Mouse (Mus musculus) ES-Bruce4 (cell line): ENCODE measurements around the gene Abhd17b. TPM values are rescaled to one million over a fixed set of nuclear protein-coding genes. Genes with fewer than 3 reads are reported as not detected.
"Not testable (repeated sequence)": the region's sequence is repeated elsewhere in the genome, so short reads cannot be mapped to it uniquely, and the experiment has no call there.

Experiments
- H3K27ac ChIP-seq: 2 replicates; pipeline ENCODE4 v1.5.1; 2012; ENCODE audit warnings: low read length, inconsistent platforms; ENCODE audit not compliant: insufficient read depth
- H3K27me3 ChIP-seq: 2 replicates; pipeline ENCODE4 v1.6.1; 2012; ENCODE audit warnings: mild to moderate bottlenecking, low read length, inconsistent platforms; ENCODE audit not compliant: control insufficient read depth, poor library complexity, insufficient read depth, severe bottlenecking
- H3K36me3 ChIP-seq: 2 replicates; pipeline ENCODE4 v1.6.1; 2012; ENCODE audit warnings: inconsistent platforms, mild to moderate bottlenecking, low read length, moderate library complexity; ENCODE audit not compliant: control insufficient read depth, poor library complexity, insufficient read depth, severe bottlenecking
- H3K4me1 ChIP-seq: one replicate; pipeline ENCODE4 v1.8.1; 2011; ENCODE audit warnings: low read length; ENCODE audit not compliant: control insufficient read depth, insufficient read depth
- H3K4me3 ChIP-seq: 2 replicates; pipeline ENCODE4 v1.5.1; 2011; ENCODE audit warnings: low read depth, mild to moderate bottlenecking, low read length
- H3K9ac ChIP-seq: 2 replicates; pipeline ENCODE4 v1.6.1; 2012; ENCODE audit warnings: low read depth, mild to moderate bottlenecking, inconsistent platforms; ENCODE audit not compliant: poor library complexity, severe bottlenecking
- H3K9me3 ChIP-seq: replicated peaks from 2 replicates; pipeline ENCODE4 v1.6.1; 2012; ENCODE audit warnings: mild to moderate bottlenecking, low read length, inconsistent platforms; ENCODE audit not compliant: control insufficient read depth, poor library complexity, insufficient read depth, severe bottlenecking
- CTCF ChIP-seq: IDR thresholded peaks from one replicate; pipeline ENCODE4 v1.8.1; 2011; ENCODE audit warnings: low read depth, low read length
- EP300 ChIP-seq: IDR thresholded peaks from 2 replicates; pipeline ENCODE4 v1.6.1; 2011; ENCODE audit warnings: low read depth, low read length; ENCODE audit not compliant: insufficient read depth
- POLR2A ChIP-seq: IDR thresholded peaks from one replicate; pipeline ENCODE4 v1.8.1; 2011; ENCODE audit warnings: low read length; ENCODE audit not compliant: insufficient read depth
- polyA plus RNA-seq: library from polyadenylated mRNA; stranded (reverse); fragments of >200 nt; gene quantifications from 2 replicates; pipeline ENCODE4 v1.2.4, GENCODE M21; 2011; ENCODE audit warnings: low read depth; ENCODE audit not compliant: missing spikeins, insufficient read depth, insufficient read length

Abhd17b gene
- polyA plus RNA-seq, 1 experiment = 36.7 TPM

DNA sequence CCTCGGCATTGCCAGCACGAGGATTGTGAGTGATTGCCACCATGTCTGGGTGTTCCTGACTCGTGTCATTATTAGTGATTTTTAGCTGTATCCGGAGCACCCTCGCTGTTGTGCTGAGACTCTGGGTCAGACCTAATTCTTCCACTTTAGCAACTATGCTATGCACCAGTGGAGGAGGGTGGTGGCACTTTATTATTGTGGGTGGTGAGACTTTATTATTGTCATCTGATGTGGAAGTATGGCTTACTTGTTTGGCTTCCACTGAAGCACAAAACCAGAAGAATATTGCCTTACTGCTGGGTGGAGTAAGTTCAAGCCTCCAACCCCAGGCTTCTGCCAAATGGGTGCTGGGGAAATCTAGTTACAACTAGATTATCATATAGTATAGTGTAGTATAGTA is 68.0 kb downstream of the Abhd17b start:
- Histone ChIP-seq H3K36me3 (no peaks in the 10 kb centered on the region), H3K4me1 (no peaks in the 10 kb centered on the region), H3K9ac (no peak overlapping the region), H3K27me3 (no peaks in the 10 kb centered on the region), H3K9me3 (peaks cover 13% of the 10 kb centered on the region), H3K27ac (no peak overlapping the region), H3K4me3 (no peak overlapping the region)
- TF ChIP-seq POLR2A = no peak
- no peak for TF ChIP-seq CTCF
- no peak for TF ChIP-seq EP300

DNA sequence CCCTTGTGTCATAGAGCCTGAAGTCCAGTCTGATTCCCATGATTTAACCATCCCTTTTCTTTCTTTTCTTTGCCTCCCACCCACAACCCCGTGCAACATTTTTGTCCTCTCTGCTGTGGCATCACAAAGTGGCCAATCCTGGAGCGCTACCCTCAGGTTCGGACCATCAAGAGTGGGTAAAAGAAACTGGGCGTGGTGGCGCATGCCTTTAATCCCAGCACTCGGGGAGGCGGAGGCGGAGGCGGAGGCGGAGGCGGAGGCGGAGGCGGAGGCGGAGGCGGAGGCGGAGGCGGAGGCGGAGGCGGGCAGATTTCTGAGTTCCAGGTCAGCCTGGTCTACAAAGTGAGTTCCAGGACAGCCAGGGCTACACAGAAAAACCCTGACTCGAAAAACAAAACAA is 70.3 kb downstream of the Abhd17b start:
- H3K27ac ChIP-seq, H3K4me3 ChIP-seq, H3K27me3 ChIP-seq, H3K36me3 ChIP-seq, H3K9ac ChIP-seq, H3K4me1 ChIP-seq: not testable (repeated sequence)
- peaks cover 13% of the 10 kb centered on the region for H3K9me3 ChIP-seq

DNA sequence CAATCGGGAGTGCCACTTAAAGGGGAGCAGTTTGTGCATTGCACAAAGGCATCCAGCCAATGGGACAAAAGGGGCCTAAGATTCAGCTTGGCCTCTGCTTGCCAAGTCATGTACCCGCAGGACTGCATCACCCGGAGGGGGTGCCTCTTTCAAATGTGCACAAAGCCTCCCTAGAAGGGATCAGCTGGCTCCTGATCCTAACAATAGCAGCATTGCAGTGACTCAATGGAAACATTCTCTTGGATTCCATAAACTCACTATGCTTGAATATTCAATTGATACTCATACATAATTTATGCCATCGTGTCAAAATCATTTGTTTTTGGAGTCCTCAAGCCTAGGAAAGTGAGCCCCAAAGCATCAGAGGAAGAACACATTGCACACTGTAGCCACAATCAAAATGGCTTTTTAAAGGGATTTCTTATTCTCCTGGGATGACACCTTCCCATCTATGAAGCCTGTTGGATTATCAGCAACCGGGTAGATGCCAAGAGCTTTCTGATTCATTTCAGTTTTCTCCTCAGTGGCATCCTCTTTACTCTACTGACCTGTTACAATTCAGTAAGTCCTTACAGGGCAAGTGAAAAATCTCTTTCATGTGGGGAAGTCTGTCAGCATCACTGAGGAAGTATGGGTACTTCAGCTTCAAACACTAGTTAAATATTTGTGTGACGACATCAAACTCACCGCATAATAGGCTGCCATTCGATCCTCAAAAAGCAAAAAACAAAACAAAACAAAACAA is 71.1 kb downstream of the Abhd17b start:
- Histone ChIP-seq H3K4me3 (no peak overlapping the region), H3K9me3 (peaks cover 13% of the 10 kb centered on the region), H3K4me1 (no peaks in the 10 kb centered on the region), H3K27me3 (no peaks in the 10 kb centered on the region), H3K36me3 (no peaks in the 10 kb centered on the region), H3K9ac (no peak overlapping the region), H3K27ac (no peak overlapping the region; the same call in 1 of the 2 replicates)
- no peak for TF ChIP-seq CTCF
- no peak for TF ChIP-seq EP300
- no peak for TF ChIP-seq POLR2A

DNA sequence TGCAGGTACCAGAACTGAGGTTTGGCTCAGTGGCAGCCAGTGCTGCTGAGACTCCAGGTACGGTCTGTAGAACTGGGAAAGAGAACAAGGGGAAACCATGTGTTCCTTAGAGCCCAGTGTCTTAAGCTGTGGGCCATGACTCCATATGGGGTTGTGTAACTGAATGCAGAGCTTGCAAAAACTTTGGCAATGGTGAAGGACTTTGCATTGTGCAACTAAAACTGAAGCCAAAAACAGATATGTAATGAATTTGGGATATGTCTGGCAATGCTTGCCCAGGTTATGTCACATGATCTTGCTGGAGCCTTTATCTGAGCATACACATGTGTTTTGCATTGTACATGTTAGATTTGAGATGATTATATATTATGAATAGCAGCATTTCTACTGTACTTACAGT is 72.2 kb downstream of the Abhd17b start:
- Histone ChIP-seq H3K27me3 (no peaks in the 10 kb centered on the region), H3K4me1 (no peaks in the 10 kb centered on the region), H3K36me3 (no peaks in the 10 kb centered on the region), H3K4me3 (no peak overlapping the region), H3K9ac (no peak overlapping the region), H3K9me3 (peaks cover 13% of the 10 kb centered on the region), H3K27ac (no peak overlapping the region)
- TF ChIP-seq POLR2A (no peak), EP300 (no peak), CTCF (no peak)

DNA sequence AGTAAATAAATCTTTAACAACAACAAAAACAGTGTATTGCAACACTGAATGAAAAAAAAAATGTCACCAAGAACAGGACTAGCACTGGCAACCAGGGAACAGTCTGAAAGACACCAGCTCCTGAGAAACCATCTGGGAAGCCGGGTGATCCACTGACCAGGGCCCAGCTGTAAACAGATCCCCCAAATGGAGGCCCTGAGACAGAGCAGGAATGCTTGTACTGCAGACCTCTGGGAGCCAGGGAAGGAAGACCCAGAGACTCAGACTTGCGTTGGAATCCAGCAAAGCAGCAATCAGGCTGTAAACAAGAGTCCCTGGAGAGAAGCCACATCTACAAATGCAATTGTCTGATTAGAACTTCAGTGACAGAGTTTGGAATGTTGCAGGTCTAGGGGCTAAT is 74.1 kb downstream of the Abhd17b start:
- Histone ChIP-seq H3K4me1 (no peaks in the 10 kb centered on the region), H3K27me3 (no peaks in the 10 kb centered on the region), H3K9ac (no peak overlapping the region), H3K9me3 (0 out of 2 replicates have a peak, but pooled peaks cover 4% of the 10 kb centered on the region), H3K27ac (no peak overlapping the region), H3K4me3 (no peak overlapping the region), H3K36me3 (no peaks in the 10 kb centered on the region)
- TF ChIP-seq CTCF (no peak), POLR2A (no peak), EP300 (no peak)

DNA sequence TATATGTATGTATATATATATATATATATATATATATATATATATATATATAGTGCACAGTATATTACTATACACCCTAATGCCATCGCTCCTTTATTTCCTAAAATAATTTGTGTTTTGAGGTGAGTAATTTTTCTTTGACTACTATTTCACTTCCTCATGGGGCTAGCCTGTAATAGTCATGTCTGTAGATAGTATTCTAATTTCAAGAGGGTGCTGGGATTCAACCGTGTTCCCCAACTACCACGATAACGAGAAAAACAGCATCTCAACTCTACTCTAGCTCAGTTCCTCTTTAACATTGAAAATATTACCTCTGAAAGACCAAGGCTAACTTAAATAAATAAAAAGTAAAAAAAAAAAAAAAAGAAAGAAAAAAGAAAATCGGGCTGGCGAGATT is 75.4 kb downstream of the Abhd17b start:
- no peak overlapping the region for H3K27ac ChIP-seq
- TF ChIP-seq POLR2A (no peak), EP300 (no peak), CTCF (no peak)

More for the DNA sequence above, 75.4 kb downstream of the Abhd17b start:
- Histone ChIP-seq H3K9ac (no peak overlapping the region), H3K4me1 (no peaks in the 10 kb centered on the region), H3K9me3 (no peaks in the 10 kb centered on the region), H3K27me3 (no peaks in the 10 kb centered on the region), H3K36me3 (no peaks in the 10 kb centered on the region), H3K4me3 (no peak overlapping the region)
